Mouse (Mus musculus) forebrain, postnatal 0 days (tissue): ENCODE measurements around the gene Dgki. TPM values are rescaled to one million over a fixed set of nuclear protein-coding genes. Genes with fewer than 3 reads are reported as not detected.

Experiments used
- ATAC-seq: fragments of 200-750 bp; cut with Nextera tagmentation; 2 replicates; pipeline ENCODE4 v1.8.0; 2017; ENCODE audit warnings: mild to moderate bottlenecking, moderate library complexity
- DNase-seq: peaks from one replicate; pipeline ENCODE4 v3.0.0-alpha.2; 2015
- H3K27ac ChIP-seq: fragments of 300-500 bp; sonication (generic); 2 replicates; pipeline ENCODE4 v1.5.1; 2014; ENCODE audit warnings: low read depth, mild to moderate bottlenecking, antibody characterized with exemption, low read length, moderate library complexity, mixed read lengths
- H3K27me3 ChIP-seq: fragments of 300-500 bp; sonication (generic); 2 replicates; pipeline ENCODE4 v1.6.1; 2014; ENCODE audit warnings: mild to moderate bottlenecking, low read length, mixed read lengths; ENCODE audit not compliant: insufficient read depth
- H3K36me3 ChIP-seq: fragments of 300-500 bp; sonication (generic); 2 replicates; pipeline ENCODE4 v1.6.1; 2014; ENCODE audit warnings: mild to moderate bottlenecking, moderate library complexity; ENCODE audit not compliant: insufficient read depth
- H3K4me1 ChIP-seq: fragments of 300-500 bp; sonication (generic); 2 replicates; pipeline ENCODE4 v1.6.1; 2014; ENCODE audit warnings: antibody characterized with exemption; ENCODE audit not compliant: insufficient read depth
- H3K4me2 ChIP-seq: fragments of 300-500 bp; sonication (generic); 2 replicates; pipeline ENCODE4 v1.6.1; 2014; ENCODE audit warnings: low read depth, mild to moderate bottlenecking, moderate library complexity
- H3K4me3 ChIP-seq: fragments of 300-500 bp; sonication (generic); 2 replicates; pipeline ENCODE4 v1.5.1; 2014; ENCODE audit warnings: low read depth, low read length, mixed read lengths
- H3K9ac ChIP-seq: fragments of 300-500 bp; sonication (generic); 2 replicates; pipeline ENCODE4 v1.6.1; 2014; ENCODE audit warnings: mild to moderate bottlenecking
- H3K9me3 ChIP-seq: fragments of 300-500 bp; sonication (generic); 2 replicates; pipeline ENCODE4 v1.6.1; 2016; ENCODE audit warnings: low read length
- CTCF ChIP-seq: sonication (generic); IDR thresholded peaks from 2 replicates; pipeline ENCODE4 v1.5.1; 2016; ENCODE audit warnings: antibody characterized with exemption, control low read depth, low read depth
- WGBS: fragments of 180-500 bp; shearing (Covaris S2); extraction: QIAGEN DNeasy Blood & Tissue Kit; methylation state at CpG from one replicate; pipeline ENCODE4 v1.1.7; 2014; 5-methylcytosine and 5-hydroxymethylcytosine counted together
- polyA plus RNA-seq: library from polyadenylated mRNA; unstranded; fragments of >200 nt; fragmentation: Nextera tagmentation; extraction: Ambion mirVana; gene quantifications from 2 replicates; pipeline ENCODE4 v1.2.1, GENCODE M21; 2015
- total RNA-seq: library from RNA; depleted of rRNA; stranded (reverse); fragments of >200 nt; gene quantifications from 2 replicates; pipeline ENCODE4 v1.2.3, GENCODE M21; 2014

Gene Dgki
- total and polyA plus RNA-seq, 2 experiments from 2014 or later: 5.5 to 34.0 TPM

DNA sequence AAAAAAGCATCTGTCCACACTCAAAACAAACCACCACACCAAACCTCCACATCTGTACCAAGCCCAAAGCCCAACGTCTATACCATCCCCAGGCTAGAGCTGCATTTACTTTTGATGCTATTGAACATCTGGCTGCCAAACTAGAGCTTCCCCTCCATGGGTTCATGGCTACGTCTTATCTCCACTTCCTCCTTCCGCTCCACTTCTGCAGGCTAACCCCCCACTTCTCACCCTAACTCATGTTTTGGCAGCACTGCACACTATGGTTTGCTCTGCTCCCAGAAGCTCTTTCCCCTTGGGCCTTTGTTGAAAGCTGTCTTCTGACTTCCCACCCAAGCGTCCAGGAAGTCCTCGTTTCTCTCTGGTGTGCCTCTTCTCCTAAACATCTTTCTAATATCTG is 319.5 kb downstream of the Dgki start:
- no peak for TF ChIP-seq CTCF
- H3K27ac ChIP-seq: no peak overlapping the region
- ATAC-seq (no peak), DNase-seq (no peak)
- H3K27me3 ChIP-seq: no peaks in the 10 kb centered on the region
- no peaks in the 10 kb centered on the region; the same call in 1 of the 2 replicates for H3K36me3 ChIP-seq
- H3K4me2 ChIP-seq: no peak overlapping the region
- no peak overlapping the region for H3K9ac ChIP-seq
- no peak overlapping the region for H3K4me3 ChIP-seq
- WGBS: 91% methylated on average over 5 of the region's 5 CpGs
- H3K4me1 ChIP-seq: no peaks in the 10 kb centered on the region
- H3K9me3 ChIP-seq: no peaks in the 10 kb centered on the region

- no peak overlapping the region for H3K9ac ChIP-seq
- H3K4me1 ChIP-seq: no peaks in the 10 kb centered on the region
- peaks cover 15% of the 10 kb centered on the region for H3K36me3 ChIP-seq
- ATAC-seq (no peak), DNase-seq (no peak)
- H3K4me2 ChIP-seq: no peak overlapping the region
- H3K27me3 ChIP-seq: no peaks in the 10 kb centered on the region
- H3K4me3 ChIP-seq: no peak overlapping the region
- 87% methylated on average over 1 of the region's 1 CpGs for WGBS
- no peak for TF ChIP-seq CTCF
- no peak overlapping the region for H3K27ac ChIP-seq
- no peaks in the 10 kb centered on the region for H3K9me3 ChIP-seq
These were observed 321.8 kb downstream of the Dgki start for GRCm38 (mm10) chr6:36978176-36978575.

- no peak for DNase-seq
- no peak for TF ChIP-seq CTCF
- Histone ChIP-seq H3K27ac (no peak overlapping the region), H3K4me2 (no peak overlapping the region), H3K4me1 (no peaks in the 10 kb centered on the region), H3K36me3 (peaks cover 15% of the 10 kb centered on the region), H3K27me3 (no peaks in the 10 kb centered on the region), H3K4me3 (no peak overlapping the region), H3K9me3 (no peaks in the 10 kb centered on the region), H3K9ac (no peak overlapping the region)
- ATAC-seq: no peak
- WGBS: 47% methylated on average over 9 of the region's 9 CpGs
These were observed 326.9 kb downstream of the Dgki start for GRCm38 (mm10) chr6:36973096-36973495.

DNA sequence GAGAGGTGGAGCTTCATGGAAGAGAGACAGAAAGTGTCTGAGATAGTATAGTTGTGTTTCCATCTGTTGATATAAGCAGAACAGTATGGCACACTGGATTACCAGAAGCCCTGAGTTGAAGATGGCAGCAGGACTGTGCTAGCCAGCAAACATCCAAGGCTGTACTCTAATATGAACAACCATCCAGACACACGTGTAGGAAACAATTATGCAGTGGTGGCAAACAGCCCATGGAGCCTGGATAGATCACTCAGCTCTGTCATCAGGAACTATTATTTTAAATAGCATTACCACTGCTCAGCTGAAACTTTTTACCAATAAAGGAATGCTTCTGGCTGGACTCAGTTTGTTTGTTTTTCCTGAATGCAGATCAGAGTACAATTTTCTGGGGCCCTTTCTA is 327.5 kb downstream of the Dgki start:
- Histone ChIP-seq H3K9ac (no peak overlapping the region), H3K4me1 (no peaks in the 10 kb centered on the region), H3K27me3 (no peaks in the 10 kb centered on the region), H3K36me3 (peaks cover 15% of the 10 kb centered on the region), H3K4me3 (no peak overlapping the region), H3K27ac (no peak overlapping the region), H3K4me2 (no peak overlapping the region), H3K9me3 (no peaks in the 10 kb centered on the region)
- 35% methylated on average over 1 of the region's 1 CpGs for WGBS
- DNase-seq (no peak), ATAC-seq (no peak)
- TF ChIP-seq CTCF: no peak

DNA sequence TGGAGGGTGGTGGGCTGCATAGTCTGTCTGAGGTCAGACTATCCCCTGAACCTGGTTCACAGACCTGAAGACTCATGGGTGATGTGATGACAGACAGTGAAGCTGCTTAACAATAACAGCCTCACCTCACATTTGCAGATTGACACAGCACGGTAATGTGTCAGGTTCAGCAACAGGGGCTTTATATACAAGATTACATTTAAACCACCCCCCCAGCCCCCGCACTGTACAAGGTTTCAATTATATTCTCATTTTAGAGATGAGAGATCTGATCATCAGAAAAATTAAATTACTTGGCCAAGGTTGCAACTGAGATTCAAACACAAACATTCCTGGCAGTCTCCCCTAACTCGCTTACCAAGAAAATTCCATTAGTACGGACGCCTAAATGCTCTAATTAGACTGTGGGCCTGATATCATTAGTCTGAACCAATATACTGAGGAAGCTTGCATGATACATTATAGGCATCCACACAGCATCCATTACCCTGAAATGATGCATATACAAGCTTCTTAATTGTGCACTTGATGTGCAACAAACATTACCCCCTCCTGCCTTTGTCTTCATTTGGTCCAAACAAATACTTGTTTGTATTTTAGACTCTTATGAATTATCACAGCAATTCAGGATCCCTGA is 330.6 kb downstream of the Dgki start:
- no peak overlapping the region for H3K4me3 ChIP-seq
- no peak overlapping the region for H3K4me2 ChIP-seq
- ATAC-seq: no peak
- H3K9ac ChIP-seq: no peak overlapping the region
- no peak for DNase-seq
- H3K27ac ChIP-seq: no peak overlapping the region
- no peak for TF ChIP-seq CTCF
- H3K36me3 ChIP-seq: peaks cover 6% of the 10 kb centered on the region; the same call in 1 of the 2 replicates
- H3K4me1 ChIP-seq: no peaks in the 10 kb centered on the region
- H3K9me3 ChIP-seq: no peaks in the 10 kb centered on the region
- 60% methylated on average over 5 of the region's 5 CpGs for WGBS
- no peaks in the 10 kb centered on the region for H3K27me3 ChIP-seq

GRCm38 (mm10) chr6:36960658-36961057 is 339.3 kb downstream of the Dgki start:
- no peaks in the 10 kb centered on the region for H3K27me3 ChIP-seq
- H3K9me3 ChIP-seq: no peaks in the 10 kb centered on the region
- no peak overlapping the region for H3K4me3 ChIP-seq
- H3K27ac ChIP-seq: no peak overlapping the region
- H3K36me3 ChIP-seq: 0 out of 2 replicates have a peak, but pooled peaks cover 4% of the 10 kb centered on the region
- DNase-seq: no peak
- no peak overlapping the region for H3K9ac ChIP-seq
- H3K4me2 ChIP-seq: no peak overlapping the region
- no peaks in the 10 kb centered on the region for H3K4me1 ChIP-seq
- ATAC-seq: no peak
- TF ChIP-seq CTCF: no peak
- 86% methylated on average over 4 of the region's 4 CpGs for WGBS

- DNase-seq (peak; percentile 24), ATAC-seq (peak; percentile 60)
- Histone ChIP-seq H3K4me3 (no peak overlapping the region), H3K27me3 (no peaks in the 10 kb centered on the region), H3K9ac (no peak overlapping the region), H3K4me2 (no peak overlapping the region), H3K4me1 (no peaks in the 10 kb centered on the region), H3K9me3 (no peaks in the 10 kb centered on the region), H3K27ac (no peak overlapping the region), H3K36me3 (no peaks in the 10 kb centered on the region)
- TF ChIP-seq CTCF: peak; percentile 56
- 88% methylated on average over 4 of the region's 4 CpGs for WGBS
These were observed 344.7 kb downstream of the Dgki start for GRCm38 (mm10) chr6:36955293-36955692.
